In the genomic region with DNA sequence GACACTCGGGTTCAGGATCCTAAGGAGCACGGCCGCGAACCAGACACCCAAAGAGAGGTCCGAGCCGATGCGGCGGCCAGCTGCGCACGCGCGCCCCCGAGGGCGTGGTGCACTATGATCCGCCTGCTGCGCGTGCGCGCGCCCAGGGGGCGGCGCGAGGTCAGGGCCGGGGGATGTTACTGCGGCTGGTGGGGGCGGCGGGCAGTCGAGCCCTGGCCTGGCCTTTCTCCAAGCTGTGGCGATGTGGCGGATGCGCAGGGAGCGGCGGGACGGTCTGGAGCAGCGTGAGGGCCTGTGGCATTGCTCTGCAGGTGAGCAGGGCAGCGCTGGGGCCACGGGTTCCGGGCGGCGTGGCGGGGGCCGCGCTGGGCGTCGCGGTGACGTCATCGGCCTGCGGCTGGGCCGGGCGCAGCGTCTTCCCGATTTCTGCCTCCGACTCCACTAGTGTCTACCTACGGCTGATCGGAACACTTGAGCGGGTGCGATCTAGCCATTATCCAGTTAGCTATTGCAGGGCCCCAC, we compare ENCODE assay signal across 8 mouse cellular contexts. TPM values are rescaled to one million over a fixed set of nuclear protein-coding genes. Genes with fewer than 3 reads are reported as not detected.
A peak's percentile ranks its signal among the peaks of the same experiment; 100 is the strongest.
DNase-seq lines count a peak whose midpoint lies in the region; ATAC-seq lines count a peak whose summit lies in the region.

A gene (plus strand): TSS at position 167 of the 522 bp plus-strand sequence.

- peak; percentile 80 for ATAC-seq in common myeloid progenitor, adult 5-6 weeks (replicated peaks; ENCODE audit: low read depth, poor library complexity, severe bottlenecking)

- H3K4me1 ChIP-seq in megakaryocyte, embryonic 14.5 days: peaks cover 59% of the 10 kb centered on the region

- H3K27me3 ChIP-seq in megakaryocyte, embryonic 14.5 days (replicated peaks): no peaks in the 10 kb centered on the region

- peak; percentile 92 for DNase-seq in ZHBTc4 (ENCODE audit: low read depth, low spot score)
- DNase-seq in gastrocnemius, adult 8-10 months (ENCODE audit: low spot score in 2 of 2): peak; percentile 92 to 93
- DNase-seq in hindlimb bud, embryonic 11.5 days (ENCODE audit: extremely low spot score, low read depth, low spot score): peak; percentile 78
- DNase-seq in left cerebral cortex, adult 8-10 months (ENCODE audit: low spot score in 2 of 2): peak; percentile 91 to 95
- DNase-seq in right cerebral cortex, postnatal 10 days (ENCODE audit: low spot score in 2 of 2): peak; percentile 95
- peak; percentile 94 for DNase-seq in urinary bladder, postnatal 25 days (ENCODE audit: low spot score)

- no peaks in the 10 kb centered on the region for H3K9me3 ChIP-seq in megakaryocyte, embryonic 14.5 days

- H3K4me3 ChIP-seq in megakaryocyte, embryonic 14.5 days (replicated peaks): peak within 1 kb of the TSS; percentile 97

- peaks cover 28% of the 10 kb centered on the region for H3K36me3 ChIP-seq in megakaryocyte, embryonic 14.5 days (replicated peaks; ENCODE audit: low read length)

RNA-seq across cellular contexts. Expression of the gene that starts here (rescaled TPM):
- total RNA-seq in common myeloid progenitor, adult 5-6 weeks (2017): 20.2 and 22.6 TPM in 2 replicates
- total RNA-seq in gastrocnemius, adult 8-10 months (2022): 10 to 100 TPM; 45.0 to 48.8 (median 47.8) TPM
- 10 to 100 TPM; 25.2 to 33.7 (median 32.5) TPM for total RNA-seq in left cerebral cortex, adult 8-10 months (2022)
- polyA plus RNA-seq in megakaryocyte, embryonic 14.5 days (2012; ENCODE audit: insufficient read depth, low replicate concordance): 8.8 and 20.1 TPM in 2 replicates

Comparison
In these comparisons a context has a peak if more than half of its experiments do, and no peak if none do; other contexts are left out.
1. Peak in every context shown above with its lines: DNase-seq, ATAC-seq and H3K4me3 ChIP-seq.